Mouse (Mus musculus): ENCODE results near the gene Mansc4. TPM values are rescaled to one million over a fixed set of nuclear protein-coding genes. Genes with fewer than 3 reads are reported as not detected.

Mansc4 gene
- polyA plus RNA-seq, 1 experiment from 2014 or later: 2.2 TPM

DNA sequence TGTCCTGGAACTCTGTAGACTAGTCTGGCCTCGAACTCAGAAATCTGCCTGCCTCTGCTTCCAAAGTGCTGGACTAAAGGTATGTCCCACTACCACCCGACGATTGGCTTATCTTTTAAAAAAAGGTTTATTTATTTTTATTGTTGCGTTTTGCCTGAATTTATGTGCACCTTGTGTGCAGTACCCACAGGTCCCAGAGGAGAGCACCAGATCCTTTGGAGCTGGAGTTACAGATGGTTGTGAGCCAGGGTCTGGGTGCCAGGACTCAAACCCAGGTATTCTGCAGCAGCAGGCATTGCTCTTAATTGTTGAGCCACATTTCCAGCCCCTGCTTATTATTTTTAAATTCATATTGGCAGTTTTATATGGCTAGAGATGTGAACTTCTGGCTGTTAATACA lies 9.3 kb upstream of the Mansc4 start:
- no peaks in the 10 kb centered on the region for H3K9me3 ChIP-seq (replicated peaks)
- H3K36me3 ChIP-seq: peaks cover 18% of the 10 kb centered on the region
- H3K4me1 ChIP-seq: peaks cover 25% of the 10 kb centered on the region
- H3K4me3 ChIP-seq: no peak overlapping the region
- no peaks in the 10 kb centered on the region for H3K27me3 ChIP-seq (ENCODE audit: low read depth, poor library complexity, severe bottlenecking)
- 94% methylated on average over 4 of the region's 4 CpGs for WGBS
- DNase-seq (ENCODE audit: low spot score): no peak
- no peak overlapping the region for H3K27ac ChIP-seq

DNA sequence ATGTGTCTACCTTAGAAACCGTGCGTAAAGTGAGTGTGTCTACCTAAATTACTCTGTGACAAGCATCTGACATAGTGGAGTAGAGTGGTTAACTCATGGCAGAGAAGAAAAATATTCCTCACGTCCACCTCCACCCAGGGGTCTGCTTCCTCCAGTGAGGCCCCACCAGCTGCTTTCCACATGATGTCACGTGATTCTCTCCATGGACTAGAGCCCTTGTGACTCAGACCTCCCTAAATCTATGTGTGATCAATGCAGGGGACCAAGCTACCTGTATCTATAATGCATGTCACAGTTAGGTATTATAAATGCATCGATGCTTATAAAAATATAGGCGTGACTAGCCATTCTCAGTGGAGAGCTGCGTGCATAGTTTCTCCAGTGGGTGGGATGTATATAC lies 7.9 kb upstream of the Mansc4 start:
- peaks cover 30% of the 10 kb centered on the region for H3K4me1 ChIP-seq

DNA sequence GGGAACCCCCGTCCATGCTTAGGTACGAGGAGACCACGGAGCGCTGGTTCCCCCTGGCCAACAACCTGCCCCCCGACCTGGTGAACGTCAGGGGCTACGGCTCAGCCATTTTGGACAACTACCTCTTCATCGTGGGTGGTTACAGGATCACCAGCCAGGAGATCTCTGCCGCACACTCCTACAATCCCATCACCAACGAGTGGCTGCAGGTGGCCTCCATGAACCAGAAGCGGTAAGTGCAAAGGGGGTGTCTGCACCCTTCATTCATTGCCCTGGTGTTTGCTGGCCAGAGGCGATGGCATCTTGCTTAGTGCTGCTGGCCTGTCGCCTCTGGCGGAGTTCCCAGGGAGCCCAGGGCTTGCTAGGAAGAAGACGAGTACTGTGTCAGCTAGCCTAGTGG lies 5.3 kb upstream of the Mansc4 start:
- Histone ChIP-seq H3K36me3 (peaks cover 18% of the 10 kb centered on the region), H3K4me1 (peaks cover 30% of the 10 kb centered on the region), H3K9me3 (replicated peaks) (no peaks in the 10 kb centered on the region), H3K27me3 (ENCODE audit: low read depth, poor library complexity, severe bottlenecking) (peaks cover 16% of the 10 kb centered on the region), H3K27ac (peak overlapping the region; percentile 95), H3K4me3 (peak overlapping the region; percentile 68)
- no peak for DNase-seq (ENCODE audit: low spot score)
- WGBS: 4% methylated on average over 15 of the region's 15 CpGs

More for the DNA sequence above, 7.9 kb upstream of the Mansc4 start:
- 88% methylated on average over 7 of the region's 7 CpGs for WGBS
- no peak overlapping the region for H3K4me3 ChIP-seq
- DNase-seq (ENCODE audit: low spot score): no peak
- peaks cover 18% of the 10 kb centered on the region for H3K36me3 ChIP-seq
- H3K27me3 ChIP-seq (ENCODE audit: low read depth, poor library complexity, severe bottlenecking): peaks cover 10% of the 10 kb centered on the region
- H3K27ac ChIP-seq: no peak overlapping the region
- no peaks in the 10 kb centered on the region for H3K9me3 ChIP-seq (replicated peaks)

DNA sequence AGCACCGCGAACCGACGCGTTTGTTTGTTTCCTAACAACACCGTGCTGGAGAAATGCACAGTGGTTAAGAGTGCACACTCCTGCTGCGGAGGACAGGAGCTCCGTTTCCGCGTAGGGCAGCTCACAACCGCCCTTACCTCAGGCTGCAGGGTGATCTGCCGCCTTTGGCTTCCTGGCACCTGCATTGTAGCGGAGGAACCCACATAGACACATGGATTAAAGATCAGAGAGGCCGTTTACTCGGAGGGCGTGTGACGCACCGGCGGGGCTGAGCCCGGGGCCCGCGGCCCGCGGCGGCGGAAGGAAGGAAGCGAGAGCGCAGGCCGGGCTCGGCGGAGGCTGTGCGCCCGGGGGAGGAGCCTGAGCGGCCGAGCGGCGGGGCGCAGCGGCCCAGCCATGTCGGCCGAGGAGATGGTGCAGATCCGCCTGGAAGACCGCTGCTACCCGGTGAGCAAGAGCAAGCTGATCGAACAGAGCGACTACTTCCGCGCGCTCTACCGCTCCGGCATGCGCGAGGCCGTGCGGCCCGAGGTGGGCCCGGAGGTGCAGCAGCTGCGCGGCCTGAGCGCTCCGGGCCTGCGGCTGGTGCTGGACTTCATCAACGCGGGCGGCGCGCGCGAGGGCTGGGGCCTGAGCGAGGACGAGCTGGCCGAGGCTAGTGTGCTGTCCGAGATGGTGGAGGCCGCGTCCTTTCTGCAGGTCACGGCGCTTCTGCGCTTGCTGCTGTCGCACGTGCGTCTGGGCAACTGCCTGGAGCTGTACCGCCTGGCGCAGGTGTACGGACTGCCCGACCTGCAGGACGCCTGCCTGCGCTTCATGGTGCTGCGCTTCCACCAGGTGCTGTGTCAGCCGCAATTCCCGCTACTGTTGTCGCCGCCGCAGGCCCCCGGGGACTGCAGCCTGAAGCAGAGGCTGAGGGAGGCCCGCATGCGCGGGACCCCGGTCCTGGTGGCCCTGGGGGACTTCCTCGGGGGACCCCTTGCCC lies 4.6 kb upstream of the Mansc4 start, which contains the start of gene Klhl42:
TSS of gene Klhl42 (plus strand) at position 244 of the 985 bp plus-strand sequence.
- DNase-seq (ENCODE audit: low spot score): peak; percentile 84
- peak within 1 kb of the TSS; percentile 95 for H3K27ac ChIP-seq
- WGBS: under 1% methylated on average over 99 of the region's 99 CpGs
- no peaks in the 10 kb centered on the region for H3K9me3 ChIP-seq (replicated peaks)
- H3K4me3 ChIP-seq: peak within 1 kb of the TSS; percentile 68
- H3K4me1 ChIP-seq: peaks cover 37% of the 10 kb centered on the region
- H3K36me3 ChIP-seq: peaks cover 18% of the 10 kb centered on the region
- H3K27me3 ChIP-seq (ENCODE audit: low read depth, poor library complexity, severe bottlenecking): peaks cover 16% of the 10 kb centered on the region

DNA sequence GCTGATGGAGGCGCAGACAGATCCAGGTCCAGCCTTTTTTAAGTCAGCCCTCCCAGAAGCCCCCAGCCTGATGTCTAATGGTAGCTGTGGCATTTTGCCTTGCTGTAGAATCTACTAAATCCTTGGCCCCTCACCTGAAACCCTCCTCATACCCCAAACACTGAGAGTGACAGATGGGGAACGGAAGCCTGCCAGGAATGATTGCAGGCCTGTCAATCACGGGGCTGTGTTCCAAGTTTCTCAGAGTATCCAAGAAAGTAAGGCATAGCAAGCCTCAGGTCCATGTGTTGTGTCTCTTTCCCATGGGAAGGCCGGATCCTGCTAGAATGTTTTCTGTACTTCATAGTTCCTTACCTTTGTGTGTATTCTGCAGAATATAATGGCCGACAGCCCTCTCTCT lies 3.4 kb upstream of the Mansc4 start:
- 69% methylated on average over 5 of the region's 5 CpGs for WGBS
- H3K4me3 ChIP-seq: peak overlapping the region; percentile 68; the same call in 1 of the 2 replicates
- H3K4me1 ChIP-seq: peaks cover 45% of the 10 kb centered on the region
- peak overlapping the region; percentile 95; the same call in 1 of the 2 replicates for H3K27ac ChIP-seq
- H3K36me3 ChIP-seq: peaks cover 8% of the 10 kb centered on the region
- H3K27me3 ChIP-seq (ENCODE audit: low read depth, poor library complexity, severe bottlenecking): peaks cover 16% of the 10 kb centered on the region
- DNase-seq (ENCODE audit: low spot score): no peak
- no peaks in the 10 kb centered on the region for H3K9me3 ChIP-seq (replicated peaks)

DNA sequence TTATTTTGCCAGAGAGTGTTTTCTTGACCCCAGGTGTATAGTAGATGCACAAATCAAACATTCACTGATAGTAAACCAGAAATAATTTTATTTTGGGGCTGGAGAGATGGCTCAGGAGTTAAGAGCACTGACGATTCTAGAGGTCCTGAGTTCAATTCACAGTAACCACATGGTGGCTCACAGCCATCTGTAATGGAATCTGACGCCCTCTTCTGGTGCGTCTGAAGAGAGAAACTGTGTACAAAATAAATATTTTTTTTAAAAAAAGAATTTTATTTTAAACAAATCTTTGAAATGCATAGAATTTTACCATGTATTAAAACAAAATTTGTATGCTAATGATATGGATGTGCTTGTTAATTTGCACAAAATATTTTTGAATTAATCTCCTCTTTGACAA lies 1.7 kb upstream of the Mansc4 start:
- peaks cover 45% of the 10 kb centered on the region for H3K4me1 ChIP-seq
- H3K4me3 ChIP-seq: no peak overlapping the region
- H3K36me3 ChIP-seq: no peaks in the 10 kb centered on the region
- H3K9me3 ChIP-seq (replicated peaks): no peaks in the 10 kb centered on the region
- WGBS: 89% methylated on average over 3 of the region's 3 CpGs
- H3K27ac ChIP-seq: no peak overlapping the region
- H3K27me3 ChIP-seq (ENCODE audit: low read depth, poor library complexity, severe bottlenecking): peaks cover 16% of the 10 kb centered on the region
- DNase-seq (ENCODE audit: low spot score): no peak

DNA sequence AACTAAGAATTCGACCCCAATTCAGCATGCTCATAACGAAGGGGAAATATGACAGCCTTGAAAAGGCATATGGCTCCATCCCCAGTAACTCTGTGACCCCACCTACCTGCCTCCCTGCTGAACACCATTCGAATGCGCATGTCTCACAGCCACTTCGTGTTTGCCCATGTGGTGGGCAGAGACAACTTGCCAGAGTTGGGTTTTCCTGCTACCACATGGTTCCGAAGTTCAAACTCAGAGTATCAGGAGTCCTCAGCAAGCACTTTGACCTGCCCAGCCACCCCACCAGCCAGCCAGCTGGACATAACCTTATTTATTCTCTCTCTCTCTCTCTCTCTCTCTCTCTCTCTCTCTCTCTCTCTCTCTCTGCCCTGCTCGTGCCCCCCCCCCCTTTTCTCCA lies 904 bp upstream of the Mansc4 start:
- DNase-seq (ENCODE audit: low spot score): no peak
- Histone ChIP-seq H3K27ac (no peak overlapping the region), H3K27me3 (ENCODE audit: low read depth, poor library complexity, severe bottlenecking) (peaks cover 16% of the 10 kb centered on the region), H3K4me1 (peaks cover 44% of the 10 kb centered on the region), H3K4me3 (no peak overlapping the region), H3K36me3 (no peaks in the 10 kb centered on the region), H3K9me3 (replicated peaks) (no peaks in the 10 kb centered on the region)
- WGBS: 50% methylated on average over 6 of the region's 7 CpGs

DNA sequence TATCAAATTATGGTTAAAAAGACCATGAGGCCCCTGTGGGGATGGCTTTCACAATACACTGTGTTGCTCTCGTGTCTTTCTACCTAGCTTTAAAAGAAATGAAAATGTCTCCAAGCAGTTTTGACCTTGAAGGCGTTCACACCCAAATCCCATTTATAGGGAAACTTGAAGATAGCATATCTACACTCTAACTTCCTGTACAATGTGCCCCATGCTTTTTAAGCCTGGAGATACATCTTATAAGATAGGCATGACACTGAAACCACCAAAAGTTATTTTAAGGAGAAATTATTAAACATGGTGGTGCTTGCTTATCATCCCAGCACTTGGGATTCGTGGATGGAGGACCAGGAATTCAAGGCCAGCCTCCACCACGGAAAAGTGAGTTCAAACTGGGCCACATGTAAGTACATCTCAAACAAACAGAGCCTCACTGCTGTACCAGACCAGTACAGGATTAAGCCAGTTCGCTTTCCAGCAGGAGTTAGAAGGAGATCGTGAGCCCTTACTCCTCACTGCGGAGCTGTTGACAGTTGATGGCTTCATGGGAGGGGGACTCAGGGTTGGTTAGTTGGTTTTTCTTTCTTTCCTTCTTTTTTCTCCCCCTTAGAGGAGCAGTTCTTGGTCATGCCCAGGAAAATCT lies 1.3 kb downstream of the Mansc4 start:
- no peaks in the 10 kb centered on the region for H3K36me3 ChIP-seq
- DNase-seq (ENCODE audit: low spot score): no peak
- H3K27ac ChIP-seq: no peak overlapping the region
- no peak overlapping the region for H3K4me3 ChIP-seq
- H3K27me3 ChIP-seq (ENCODE audit: low read depth, poor library complexity, severe bottlenecking): peaks cover 14% of the 10 kb centered on the region
- no peaks in the 10 kb centered on the region for H3K9me3 ChIP-seq (replicated peaks)
- 67% methylated on average over 7 of the region's 7 CpGs for WGBS
- peaks cover 25% of the 10 kb centered on the region for H3K4me1 ChIP-seq

DNA sequence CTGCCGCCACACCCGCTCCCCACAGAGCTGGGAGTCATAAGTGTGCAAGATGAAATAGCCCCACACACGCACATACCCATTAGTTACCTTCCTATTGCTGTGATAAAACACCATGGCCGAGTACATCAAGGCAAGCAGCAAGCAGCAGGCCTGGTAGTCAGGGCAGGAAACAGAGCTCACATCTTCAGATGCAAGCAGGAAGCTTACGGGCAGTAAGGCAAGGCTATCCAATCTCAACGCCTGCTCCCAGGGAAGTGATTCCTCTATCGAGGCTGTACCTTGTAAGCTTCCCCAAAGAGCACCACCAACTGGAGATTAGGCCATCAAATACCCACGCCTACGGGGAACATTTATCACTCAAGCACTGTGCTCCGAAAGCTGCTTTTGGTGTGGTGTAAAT lies 6.9 kb downstream of the Mansc4 start:
- Histone ChIP-seq H3K27ac (no peak overlapping the region), H3K27me3 (ENCODE audit: low read depth, poor library complexity, severe bottlenecking) (no peaks in the 10 kb centered on the region), H3K9me3 (replicated peaks) (no peaks in the 10 kb centered on the region), H3K4me3 (no peak overlapping the region), H3K4me1 (no peaks in the 10 kb centered on the region), H3K36me3 (peaks cover 11% of the 10 kb centered on the region)
- DNase-seq (ENCODE audit: low spot score): no peak
- WGBS: 94% methylated on average over 10 of the region's 10 CpGs

DNA sequence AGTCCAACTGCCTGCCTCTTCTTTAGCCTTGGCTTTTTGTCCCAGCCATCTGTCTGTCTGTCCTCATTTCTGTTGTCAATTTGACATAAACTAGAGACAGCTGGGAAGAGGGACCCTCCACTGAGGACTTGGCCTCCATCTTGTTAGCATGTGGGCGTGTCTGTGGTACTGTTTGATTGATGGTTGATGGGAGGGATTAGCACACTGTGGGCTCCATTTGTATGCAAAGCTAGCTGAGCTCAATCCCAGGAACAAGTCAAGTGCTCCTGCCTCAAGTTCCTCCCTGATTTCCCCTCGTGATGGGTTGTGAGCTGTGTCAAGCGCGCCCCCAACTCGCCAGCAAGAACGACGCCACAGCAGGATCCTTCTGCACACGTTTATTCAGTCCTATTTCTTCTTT lies 10.0 kb downstream of the Mansc4 start:
- no peak overlapping the region for H3K4me3 ChIP-seq
- WGBS: 83% methylated on average over 8 of the region's 8 CpGs
- no peaks in the 10 kb centered on the region for H3K27me3 ChIP-seq (ENCODE audit: low read depth, poor library complexity, severe bottlenecking)
- no peak overlapping the region for H3K27ac ChIP-seq
- H3K9me3 ChIP-seq (replicated peaks): no peaks in the 10 kb centered on the region
- H3K4me1 ChIP-seq: no peaks in the 10 kb centered on the region
- DNase-seq (ENCODE audit: low spot score): no peak
- peaks cover 29% of the 10 kb centered on the region for H3K36me3 ChIP-seq

DNA sequence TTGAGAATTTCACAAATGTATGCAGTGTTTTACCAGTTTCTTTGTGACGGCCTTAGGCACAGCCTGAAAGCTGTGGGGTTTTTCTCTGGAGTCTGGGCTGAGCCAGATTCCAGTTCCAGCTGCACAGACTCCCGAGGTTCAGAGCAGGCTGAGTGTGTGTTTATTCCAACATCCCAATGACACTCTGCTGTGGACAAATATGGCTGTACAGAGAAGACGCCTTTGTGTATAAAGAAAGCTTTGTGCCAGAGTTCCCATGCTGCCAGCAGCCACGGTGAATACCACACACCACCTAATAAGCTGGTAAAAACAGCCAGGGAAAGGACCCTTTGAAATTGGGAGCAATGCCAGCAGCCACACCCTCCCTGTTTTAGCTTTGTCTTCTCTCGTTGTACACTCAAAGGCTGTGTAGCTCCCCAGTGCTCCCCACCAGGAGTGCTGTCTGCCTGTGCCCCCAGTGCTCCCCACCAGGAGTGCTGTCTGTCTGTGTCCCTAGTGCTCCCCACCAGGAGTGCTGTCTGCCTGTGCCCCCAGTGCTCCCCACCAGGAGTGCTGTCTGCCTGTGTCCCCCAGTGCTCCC lies 10.9 kb downstream of the Mansc4 start:
- Histone ChIP-seq H3K27me3 (ENCODE audit: low read depth, poor library complexity, severe bottlenecking) (no peaks in the 10 kb centered on the region), H3K27ac (no peak overlapping the region), H3K4me3 (no peak overlapping the region), H3K9me3 (replicated peaks) (no peaks in the 10 kb centered on the region), H3K4me1 (no peaks in the 10 kb centered on the region), H3K36me3 (peaks cover 39% of the 10 kb centered on the region)
- DNase-seq (ENCODE audit: low spot score): no peak
- WGBS: 83% methylated on average over 5 of the region's 5 CpGs

DNA sequence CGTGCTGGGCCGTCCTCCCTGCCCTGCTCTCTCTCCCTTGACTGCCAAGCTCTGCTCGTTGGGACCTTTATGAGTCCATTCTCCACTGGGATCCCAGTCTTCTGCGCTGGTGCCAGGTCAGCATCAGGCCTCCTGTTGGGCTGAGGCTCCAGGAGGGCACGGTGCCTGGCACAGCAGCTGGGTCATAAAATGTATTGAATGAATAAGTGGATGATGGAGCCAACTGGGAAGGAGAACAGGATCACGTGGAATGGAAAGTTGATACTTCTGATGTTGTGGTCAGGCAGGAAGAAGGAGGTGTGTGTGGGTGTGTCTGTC lies 21.9 kb downstream of the Mansc4 start:
- Histone ChIP-seq H3K4me3 (no peak overlapping the region), H3K27me3 (ENCODE audit: low read depth, poor library complexity, severe bottlenecking) (no peaks in the 10 kb centered on the region), H3K4me1 (no peaks in the 10 kb centered on the region), H3K9me3 (replicated peaks) (no peaks in the 10 kb centered on the region), H3K27ac (no peak overlapping the region), H3K36me3 (peaks cover 83% of the 10 kb centered on the region)
- DNase-seq (ENCODE audit: low spot score): no peak
- WGBS: 77% methylated on average over 6 of the region's 6 CpGs

Data from limb, embryonic 10.5 days (tissue).